Mouse (Mus musculus) E14TG2a.4 (cell line): Measurements from ENCODE around the gene Dnttip1.

Source experiments
- H3K27me3 ChIP-seq: 2 replicates; pipeline ENCODE4 v1.6.1; 2014; ENCODE audit warnings: low read length, control low read depth; ENCODE audit not compliant: insufficient read depth
- H3K36me3 ChIP-seq: 2 replicates; pipeline ENCODE4 v1.6.1; 2014; ENCODE audit warnings: low read length, control low read depth; ENCODE audit not compliant: insufficient read depth
- H3K4me1 ChIP-seq: replicated peaks from 2 replicates; pipeline ENCODE4 v1.6.1; 2014; ENCODE audit warnings: low read depth, low read length, control low read depth
- H3K4me3 ChIP-seq: replicated peaks from 2 replicates; pipeline ENCODE4 v1.5.1; 2014; ENCODE audit warnings: mild to moderate bottlenecking, low read length
- H3K9me3 ChIP-seq: 2 replicates; pipeline ENCODE4 v1.6.1; 2014; ENCODE audit warnings: low read length, control low read depth
- CTCF ChIP-seq: conservative IDR thresholded peaks from 2 replicates; pipeline ENCODE4 v1.5.1; 2014; ENCODE audit warnings: low read length
- NANOG ChIP-seq: IDR thresholded peaks from 2 replicates; pipeline ENCODE4 v1.6.1; 2014; ENCODE audit warnings: borderline replicate concordance, low read length, mixed read lengths
- POU5F1 ChIP-seq: IDR thresholded peaks from 2 replicates; pipeline ENCODE4 v1.6.1; 2014; ENCODE audit warnings: low read length, borderline replicate concordance

The Dnttip1 gene

DNA sequence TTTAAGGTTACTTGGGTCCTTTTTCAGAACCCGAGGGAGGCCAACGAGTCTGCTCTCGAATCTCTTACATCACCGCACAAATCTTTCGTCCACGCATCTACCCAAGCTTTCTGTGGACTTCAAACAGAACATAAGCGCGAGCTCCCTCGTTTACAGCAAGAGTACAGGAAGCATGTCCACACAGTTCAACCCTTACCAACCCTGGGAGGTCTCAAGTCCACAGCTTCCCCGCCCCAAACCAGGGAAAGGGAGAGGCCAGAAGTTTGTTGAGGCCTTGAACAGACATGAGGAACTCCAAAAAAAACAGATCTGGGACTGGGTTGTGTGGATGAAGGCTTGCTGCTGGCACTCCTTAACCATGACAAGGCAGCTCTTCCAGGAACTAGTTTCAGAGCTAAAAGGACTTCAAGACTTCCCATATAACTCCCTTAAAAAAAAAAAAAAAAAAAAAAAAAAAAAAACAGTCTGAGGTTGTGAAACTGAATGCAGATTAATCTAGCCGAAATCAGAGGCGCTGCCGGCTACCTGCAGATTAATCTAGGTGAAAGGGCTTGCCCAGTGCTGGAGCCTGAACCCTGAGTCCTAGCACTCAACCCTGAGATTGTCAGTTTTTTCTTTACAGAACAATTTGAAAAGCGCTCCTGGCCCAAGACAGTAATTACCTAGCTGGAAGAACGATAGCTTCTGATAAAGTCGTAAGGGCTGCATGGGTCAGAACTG lies 57.6 kb downstream of the Dnttip1 start:
- H3K36me3 ChIP-seq = peaks cover 56% of the 10 kb centered on the region
- TF ChIP-seq CTCF = no peak
- no peak for TF ChIP-seq NANOG
- no peak for TF ChIP-seq POU5F1
- peaks cover 56% of the 10 kb centered on the region for H3K4me1 ChIP-seq
- peak overlapping the region; percentile 93 for H3K4me3 ChIP-seq
- no peaks in the 10 kb centered on the region for H3K9me3 ChIP-seq
- no peaks in the 10 kb centered on the region for H3K27me3 ChIP-seq

DNA sequence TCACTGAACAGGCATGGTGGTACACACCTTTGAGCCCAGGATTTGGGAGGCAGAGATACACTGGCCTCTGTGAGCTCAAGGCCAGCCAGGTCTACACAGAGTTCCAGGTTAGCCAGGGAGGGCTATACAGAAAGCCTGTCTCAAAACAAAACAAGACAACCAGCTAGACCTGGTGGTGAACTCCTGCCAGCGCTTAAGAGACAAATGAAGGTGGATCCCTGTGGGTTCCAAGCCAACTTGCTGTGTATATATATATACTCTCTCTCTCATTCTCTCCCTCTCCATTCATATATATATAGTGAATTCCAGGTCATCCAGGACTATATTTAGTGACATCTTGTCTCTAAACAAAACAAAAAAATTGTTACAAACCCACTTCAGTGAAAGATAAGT lies 58.1 kb downstream of the Dnttip1 start:
- Histone ChIP-seq H3K9me3 (no peaks in the 10 kb centered on the region), H3K36me3 (peaks cover 57% of the 10 kb centered on the region), H3K27me3 (no peaks in the 10 kb centered on the region), H3K4me1 (peaks cover 59% of the 10 kb centered on the region), H3K4me3 (peak overlapping the region; percentile 93)
- TF ChIP-seq POU5F1 = no peak
- TF ChIP-seq CTCF = no peak
- no peak for TF ChIP-seq NANOG

DNA sequence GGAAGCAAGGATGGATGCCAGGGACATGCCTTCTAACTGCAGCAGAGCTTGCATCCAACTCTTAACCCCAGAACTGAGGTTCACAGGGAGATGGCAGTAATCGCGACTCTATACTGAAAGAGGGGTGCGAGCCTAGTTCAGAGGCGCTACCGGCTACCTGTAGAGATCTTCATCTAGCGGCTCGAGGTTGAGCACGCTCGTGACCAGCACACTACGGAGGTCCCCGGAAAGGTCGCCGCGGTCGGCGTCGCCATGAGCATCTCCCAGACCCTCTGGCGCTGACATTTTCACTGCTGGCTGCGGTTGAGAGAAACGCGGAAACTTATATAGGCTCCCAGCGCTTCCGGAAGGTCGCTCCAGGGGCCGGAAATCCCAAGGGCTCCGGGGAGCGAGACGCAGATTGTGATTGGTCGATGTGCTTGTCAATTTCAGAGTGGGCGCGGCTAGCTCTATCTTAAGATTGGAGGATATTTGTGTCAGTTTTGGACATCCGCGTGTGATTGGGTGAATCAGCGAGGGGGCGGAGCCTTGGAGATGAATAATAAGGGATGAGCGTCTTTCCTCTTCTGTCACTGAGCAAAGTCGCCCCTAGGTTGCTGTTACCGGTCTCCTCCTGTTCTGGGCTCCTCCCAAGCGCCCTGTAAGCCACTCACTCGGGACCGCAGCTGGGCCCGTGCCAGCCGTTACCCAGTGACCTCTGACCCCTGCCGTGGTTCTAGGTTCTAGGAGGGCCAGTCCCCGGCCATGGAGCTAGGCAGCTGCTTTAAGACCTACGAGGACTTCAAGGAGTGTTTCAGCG lies 58.9 kb downstream of the Dnttip1 start, which contains the start of the genes Acot8 and Zswim3:
TSS of gene Acot8 (minus strand) at position 350 of the 799 bp plus-strand sequence.
TSS of gene Zswim3 (plus strand) at position 566 of the 799 bp plus-strand sequence.
- Histone ChIP-seq H3K4me1 (peaks cover 58% of the 10 kb centered on the region), H3K4me3 (peak within 1 kb of the TSS; percentile 93), H3K36me3 (peaks cover 57% of the 10 kb centered on the region), H3K27me3 (no peaks in the 10 kb centered on the region), H3K9me3 (no peaks in the 10 kb centered on the region)
- TF ChIP-seq POU5F1 (no peak), NANOG (no peak), CTCF (no peak)

DNA sequence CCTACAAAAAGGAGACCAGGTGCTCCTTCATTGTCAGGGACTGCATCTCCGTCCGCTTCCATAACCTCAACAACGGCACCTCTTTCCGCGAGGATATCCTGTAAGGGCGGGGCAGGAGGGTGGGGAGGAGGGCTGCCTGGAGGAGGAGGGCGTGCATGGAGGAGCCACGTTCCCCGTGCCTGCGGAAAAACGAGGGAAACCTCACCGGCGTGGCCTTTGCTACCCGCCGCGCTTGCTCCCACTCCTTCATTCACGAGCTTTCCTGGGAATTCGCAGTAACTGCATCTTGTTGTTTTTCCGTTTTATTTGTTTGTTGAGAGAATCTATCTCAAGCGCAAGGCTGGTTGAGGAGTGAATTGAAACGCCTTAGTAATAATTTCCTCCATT lies 59.5 kb downstream of the Dnttip1 start:
- Histone ChIP-seq H3K4me1 (peaks cover 52% of the 10 kb centered on the region), H3K4me3 (peak overlapping the region; percentile 93), H3K36me3 (peaks cover 57% of the 10 kb centered on the region), H3K9me3 (no peaks in the 10 kb centered on the region), H3K27me3 (no peaks in the 10 kb centered on the region)
- no peak for TF ChIP-seq POU5F1

DNA sequence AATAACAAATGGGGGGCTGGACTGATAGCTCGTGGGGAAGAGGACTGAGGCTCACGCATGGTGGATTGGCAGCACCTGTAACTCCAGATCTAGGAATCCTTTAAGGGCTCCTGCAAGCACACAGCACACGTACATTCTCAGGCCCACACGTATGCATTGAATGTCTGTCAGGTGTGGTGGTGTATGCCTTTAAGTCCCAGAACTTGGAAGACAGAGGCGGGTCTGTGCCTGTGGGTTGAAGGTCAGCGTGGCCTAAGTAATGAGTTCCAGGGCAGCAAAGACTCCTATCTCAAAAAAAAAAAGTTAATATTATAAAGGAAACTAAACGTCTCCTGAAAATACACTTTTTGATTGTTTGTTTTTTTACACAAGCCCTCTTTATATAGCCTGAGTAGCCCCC lies 60.8 kb downstream of the Dnttip1 start:
- Histone ChIP-seq H3K27me3 (no peaks in the 10 kb centered on the region), H3K4me3 (peak overlapping the region; percentile 93; the same call in 1 of the 2 replicates), H3K36me3 (peaks cover 54% of the 10 kb centered on the region), H3K9me3 (no peaks in the 10 kb centered on the region), H3K4me1 (peaks cover 45% of the 10 kb centered on the region)
- no peak for TF ChIP-seq POU5F1
- no peak for TF ChIP-seq CTCF
- TF ChIP-seq NANOG = no peak

DNA sequence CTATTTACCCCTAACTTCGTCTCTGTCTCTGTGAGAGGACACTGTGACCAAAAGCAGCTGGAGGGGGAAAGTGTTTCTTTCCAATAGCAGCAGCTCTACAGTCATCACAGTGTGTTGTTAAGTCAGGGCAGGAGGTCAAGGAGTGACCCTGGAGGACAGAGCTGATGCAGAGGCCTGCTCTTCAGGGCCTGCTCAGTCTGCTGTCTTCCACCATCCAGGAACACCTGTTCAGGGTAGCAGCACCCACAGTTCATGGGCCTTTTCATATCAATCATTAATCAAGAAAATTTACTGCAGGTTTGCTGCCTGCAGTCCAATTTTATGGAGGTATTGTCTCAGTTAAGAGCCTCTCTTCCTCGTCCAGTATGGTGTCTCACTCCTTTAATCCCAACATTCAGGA lies 67.8 kb downstream of the Dnttip1 start:
- Histone ChIP-seq H3K36me3 (peaks cover 62% of the 10 kb centered on the region), H3K27me3 (no peaks in the 10 kb centered on the region), H3K4me1 (peaks cover 57% of the 10 kb centered on the region), H3K4me3 (no peak overlapping the region), H3K9me3 (no peaks in the 10 kb centered on the region)
- no peak for TF ChIP-seq NANOG
- TF ChIP-seq CTCF = no peak
- TF ChIP-seq POU5F1 = no peak

DNA sequence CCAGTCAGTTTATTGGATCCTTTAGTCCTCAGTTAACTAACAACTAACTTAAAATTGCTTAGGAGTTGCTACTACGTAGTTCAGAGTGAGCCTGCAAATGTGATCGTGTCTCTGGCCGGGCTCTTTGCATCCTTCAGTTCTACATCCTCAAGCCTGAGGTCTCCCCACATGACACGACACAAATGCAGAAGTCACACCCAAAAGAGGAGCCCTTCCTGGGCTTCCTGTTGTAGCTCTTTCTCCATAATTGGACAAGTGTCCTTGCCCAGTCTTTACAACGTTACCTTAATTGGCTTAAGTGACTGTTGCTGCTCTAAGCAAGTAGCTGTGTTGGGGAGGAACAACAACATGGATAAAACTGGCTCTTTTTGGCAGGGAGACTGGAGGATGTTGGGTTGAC lies 69.6 kb downstream of the Dnttip1 start:
- no peak for TF ChIP-seq NANOG
- no peak for TF ChIP-seq CTCF
- no peak for TF ChIP-seq POU5F1
- Histone ChIP-seq H3K4me3 (no peak overlapping the region), H3K9me3 (no peaks in the 10 kb centered on the region), H3K4me1 (peaks cover 67% of the 10 kb centered on the region), H3K36me3 (peaks cover 61% of the 10 kb centered on the region), H3K27me3 (no peaks in the 10 kb centered on the region)

DNA sequence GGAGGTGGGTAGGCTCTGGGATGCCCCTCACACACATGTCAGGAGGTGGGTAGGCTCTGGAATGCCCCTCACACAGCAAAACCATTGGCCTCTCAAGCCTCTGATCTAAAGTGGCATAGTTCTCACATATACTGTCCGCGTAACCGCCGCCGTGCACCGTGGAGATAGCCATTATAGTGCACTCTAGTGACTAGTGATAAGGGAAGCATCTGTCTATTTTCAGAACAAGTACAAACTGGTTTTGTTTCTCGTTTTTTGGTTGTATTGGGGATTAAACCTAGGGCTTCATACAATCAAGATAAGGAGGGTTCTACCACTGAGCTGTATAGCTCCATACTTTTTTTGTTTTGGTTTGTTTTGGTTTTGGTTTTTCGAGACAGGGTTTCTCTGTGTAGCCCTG lies 70.0 kb downstream of the Dnttip1 start:
- no peak overlapping the region for H3K4me3 ChIP-seq
- H3K9me3 ChIP-seq = no peaks in the 10 kb centered on the region
- H3K36me3 ChIP-seq = peaks cover 61% of the 10 kb centered on the region
- TF ChIP-seq NANOG (no peak), CTCF (no peak), POU5F1 (no peak)
- no peaks in the 10 kb centered on the region for H3K27me3 ChIP-seq
- H3K4me1 ChIP-seq = peaks cover 72% of the 10 kb centered on the region
